Mouse (Mus musculus) forebrain, embryonic 15.5 days (tissue): Measurements from ENCODE around the gene Fut2. TPM values are rescaled to one million over a fixed set of nuclear protein-coding genes. Genes with fewer than 3 reads are reported as not detected.

Experiments
- ATAC-seq: fragments of 200-750 bp; cut with Nextera tagmentation; replicated peaks from 2 replicates; pipeline ENCODE4 v1.8.0; 2017; ENCODE audit warnings: mild to moderate bottlenecking, moderate TSS enrichment, moderate library complexity
- H3K27ac ChIP-seq: fragments of 300-500 bp; sonication (generic); replicated peaks from 2 replicates; pipeline ENCODE4 v1.5.1; 2015; ENCODE audit warnings: mild to moderate bottlenecking, inconsistent platforms
- H3K27me3 ChIP-seq: fragments of 300-500 bp; sonication (generic); 2 replicates; pipeline ENCODE4 v1.6.1; 2015; ENCODE audit warnings: inconsistent platforms
- H3K36me3 ChIP-seq: fragments of 300-500 bp; sonication (generic); 2 replicates; pipeline ENCODE4 v1.6.1; 2015; ENCODE audit warnings: mild to moderate bottlenecking, inconsistent platforms
- H3K4me1 ChIP-seq: fragments of 300-500 bp; sonication (generic); 2 replicates; pipeline ENCODE4 v1.6.1; 2015; ENCODE audit warnings: inconsistent platforms
- H3K4me2 ChIP-seq: fragments of 300-500 bp; sonication (generic); replicated peaks from 2 replicates; pipeline ENCODE4 v1.6.1; 2015; ENCODE audit warnings: mild to moderate bottlenecking, inconsistent platforms
- H3K4me3 ChIP-seq: fragments of 300-500 bp; sonication (generic); 2 replicates; pipeline ENCODE4 v1.5.1; 2015; ENCODE audit warnings: mild to moderate bottlenecking, inconsistent platforms
- H3K9ac ChIP-seq: fragments of 300-500 bp; sonication (generic); replicated peaks from 2 replicates; pipeline ENCODE4 v1.6.1; 2015; ENCODE audit warnings: mild to moderate bottlenecking, inconsistent platforms
- H3K9me3 ChIP-seq: fragments of 300-500 bp; sonication (generic); 2 replicates; pipeline ENCODE4 v1.6.1; 2016; ENCODE audit warnings: inconsistent platforms
- WGBS: fragments of 180-500 bp; shearing (Covaris S2); methylation state at CpG from one replicate; pipeline ENCODE4 v1.1.7; 2015; ENCODE audit warnings: mixed read lengths; 5-methylcytosine and 5-hydroxymethylcytosine counted together
- polyA plus RNA-seq: library from polyadenylated mRNA; unstranded; fragments of >200 nt; fragmentation: Nextera tagmentation; extraction: Ambion mirVana; gene quantifications from 2 replicates; pipeline ENCODE4 v1.2.1, GENCODE M21; 2015

Gene Fut2
- polyA plus RNA-seq, 1 experiment from 2014 or later: 0.31 TPM

GRCm38 (mm10) chr7:45598960-45599879, 67.0 kb downstream of the Fut2 start:
- Histone ChIP-seq H3K27me3 (no peaks in the 10 kb centered on the region), H3K9me3 (no peaks in the 10 kb centered on the region), H3K9ac (no peak overlapping the region), H3K4me3 (no peak overlapping the region), H3K4me2 (no peak overlapping the region), H3K36me3 (no peaks in the 10 kb centered on the region), H3K27ac (no peak overlapping the region), H3K4me1 (no peaks in the 10 kb centered on the region)
- ATAC-seq: no peak
- WGBS: 48% methylated on average over 18 of the region's 18 CpGs

Other genes starting within 250 kb of the Fut2 start
- gene Lhb, start 245.6 kb downstream of the Fut2 start, polyA plus RNA-seq: 0.68 and 1.4 TPM in 2 replicates
- 19.4 and 19.6 TPM in 2 replicates for gene Gys1, start 231.6 kb downstream of the Fut2 start, polyA plus RNA-seq
- gene Ruvbl2, start 228.3 kb downstream of the Fut2 start, polyA plus RNA-seq: 142 and 144 TPM in 2 replicates
- gene Ftl1, start 206.5 kb downstream of the Fut2 start, polyA plus RNA-seq: 6,132 and 6,335 TPM in 2 replicates
- gene Bax, start 199.5 kb downstream of the Fut2 start, polyA plus RNA-seq: 288 and 289 TPM in 2 replicates
- 0.14 and 0.18 TPM in 2 replicates for gene Tulp2, start 184.5 kb downstream of the Fut2 start, polyA plus RNA-seq
- not detected in 2 replicates for gene Gm45808, start 179.6 kb downstream of the Fut2 start, polyA plus RNA-seq
- 2.3 and 2.6 TPM in 2 replicates for gene Dhdh, start 177.6 kb downstream of the Fut2 start, polyA plus RNA-seq
- 95.0 and 95.7 TPM in 2 replicates for gene Nucb1, start 156.0 kb downstream of the Fut2 start, polyA plus RNA-seq
- gene Ppp1r15a, start 140.1 kb downstream of the Fut2 start, polyA plus RNA-seq: 15.4 and 15.6 TPM in 2 replicates
- 0.72 and 0.92 TPM in 2 replicates for gene Plekha4, start 140.1 kb downstream of the Fut2 start, polyA plus RNA-seq
- not detected in 2 replicates for gene Hsd17b14, start 111.5 kb downstream of the Fut2 start, polyA plus RNA-seq
- 21.6 and 23.3 TPM in 2 replicates for gene Bcat2, start 96.2 kb downstream of the Fut2 start, polyA plus RNA-seq
- gene Fgf21, start 50.9 kb downstream of the Fut2 start, polyA plus RNA-seq: not detected in 2 replicates
- gene Fut1, start 49.1 kb downstream of the Fut2 start, polyA plus RNA-seq: not detected in 2 replicates
- gene Izumo1, start 44.6 kb downstream of the Fut2 start, polyA plus RNA-seq: 0.17 TPM in 1 of 2 replicates, not detected in the other
- 15.5 and 16.6 TPM in 2 replicates for gene Rasip1, start 38.9 kb downstream of the Fut2 start, polyA plus RNA-seq
- gene Mamstr, start 26.4 kb downstream of the Fut2 start, polyA plus RNA-seq: 2.5 and 2.7 TPM in 2 replicates
- 0.29 and 0.45 TPM in 2 replicates for gene Ntn5, start 17.6 kb upstream of the Fut2 start, polyA plus RNA-seq
- 0.14 TPM in 1 of 2 replicates, not detected in the other for gene Sec1, start 28.0 kb upstream of the Fut2 start, polyA plus RNA-seq
- 39.0 and 39.8 TPM in 2 replicates for gene Car11, start 33.4 kb upstream of the Fut2 start, polyA plus RNA-seq
- 3.6 and 4.1 TPM in 2 replicates for gene Dbp, start 38.7 kb upstream of the Fut2 start, polyA plus RNA-seq
- gene Rpl18, start 49.1 kb upstream of the Fut2 start, polyA plus RNA-seq: 633 and 683 TPM in 2 replicates
- 29.0 and 30.2 TPM in 2 replicates for gene Sphk2, start 51.6 kb upstream of the Fut2 start, polyA plus RNA-seq
- 0.37 and 1.0 TPM in 2 replicates for gene Fam83e, start 54.8 kb upstream of the Fut2 start, polyA plus RNA-seq
- not detected in 2 replicates for gene Spaca4, start 59.4 kb upstream of the Fut2 start, polyA plus RNA-seq
- gene Lmtk3, start 117.3 kb upstream of the Fut2 start, polyA plus RNA-seq: 21.7 and 22.9 TPM in 2 replicates
- gene Sult2b1, start 118.3 kb upstream of the Fut2 start, polyA plus RNA-seq: 6.0 and 7.6 TPM in 2 replicates
- 376 and 383 TPM in 2 replicates for gene Cyth2, start 148.2 kb upstream of the Fut2 start, polyA plus RNA-seq
- gene Kcnj14, start 158.4 kb upstream of the Fut2 start, polyA plus RNA-seq: 0.55 and 0.98 TPM in 2 replicates
- 46.8 and 46.9 TPM in 2 replicates for gene Grwd1, start 164.6 kb upstream of the Fut2 start, polyA plus RNA-seq
- gene Kdelr1, start 206.4 kb upstream of the Fut2 start, polyA plus RNA-seq: 33.3 and 38.3 TPM in 2 replicates
- 0.84 and 0.92 TPM in 2 replicates for gene Grin2d, start 212.0 kb upstream of the Fut2 start, polyA plus RNA-seq
- 0.33 TPM in 1 of 2 replicates, not detected in the other for gene Syngr4, start 230.3 kb upstream of the Fut2 start, polyA plus RNA-seq
- 4.8 and 5.7 TPM in 2 replicates for gene Tmem143, start 230.5 kb upstream of the Fut2 start, polyA plus RNA-seq